Mouse (Mus musculus) C2C12 (cell line): ENCODE data around the gene Mcm10. TPM values are rescaled to one million over a fixed set of nuclear protein-coding genes. Genes with fewer than 3 reads are reported as not detected.

Source experiments
- H3K27me3 ChIP-seq: one replicate; pipeline ENCODE4 v1.6.1; 2011; ENCODE audit not compliant: control insufficient read depth, insufficient read depth, insufficient read length
- H3K36me3 ChIP-seq: one replicate; pipeline ENCODE4 v1.6.1; 2011; ENCODE audit not compliant: control insufficient read depth, insufficient read depth
- H3K4me3 ChIP-seq: one replicate; pipeline ENCODE4 v1.5.1; 2011; ENCODE audit warnings: mild to moderate bottlenecking, control low read depth; ENCODE audit not compliant: poor library complexity, insufficient read depth, severe bottlenecking
- H3K79me2 ChIP-seq: one replicate; pipeline ENCODE4 v1.6.1; 2011; ENCODE audit not compliant: control insufficient read depth, insufficient read depth
- H3K79me3 ChIP-seq: one replicate; pipeline ENCODE4 v1.6.1; 2011; ENCODE audit warnings: low read depth, control low read depth
- H3ac ChIP-seq: one replicate; pipeline ENCODE3; 2011; ENCODE audit warnings: low read depth; ENCODE audit not compliant: control insufficient read depth, insufficient read length
- CEBPB ChIP-seq: IDR thresholded peaks from one replicate; pipeline ENCODE4 v1.6.1; 2011; ENCODE audit warnings: low read depth, mild to moderate bottlenecking, control low read depth, moderate library complexity
- CTCF ChIP-seq: IDR thresholded peaks from one replicate; pipeline ENCODE4 v1.5.1; 2011; ENCODE audit not compliant: control insufficient read depth, insufficient read depth, insufficient read length
- FOSL1 ChIP-seq: IDR thresholded peaks from one replicate; pipeline ENCODE4 v1.8.0; 2011; ENCODE audit warnings: mild to moderate bottlenecking, low read length; ENCODE audit not compliant: poor library complexity, insufficient read depth, severe bottlenecking
- MAX ChIP-seq: IDR thresholded peaks from one replicate; pipeline ENCODE4 v1.6.1; 2011; ENCODE audit warnings: mild to moderate bottlenecking, control low read depth
- MYOD1 ChIP-seq: IDR thresholded peaks from one replicate; pipeline ENCODE4 v1.6.1; 2011; ENCODE audit warnings: low read depth; ENCODE audit not compliant: control insufficient read depth, insufficient read length
- MYOG ChIP-seq: IDR thresholded peaks from one replicate; pipeline ENCODE4 v1.6.1; 2011; ENCODE audit not compliant: control insufficient read depth, insufficient read length; ENCODE audit errors: extremely low read depth
- USF1 ChIP-seq: IDR thresholded peaks from one replicate; pipeline ENCODE4 v1.6.1; 2011; ENCODE audit warnings: low read depth, mild to moderate bottlenecking, control low read depth, moderate library complexity
- polyA plus RNA-seq: library from polyadenylated mRNA; unstranded; fragments of >200 nt; fragmentation: generic; extraction: Trizol; gene quantifications from one replicate; pipeline ENCODE4 v1.2.1, GENCODE M21; 2012; ENCODE audit warnings: missing spikeins

Gene Mcm10
- polyA plus RNA-seq, 1 experiment: 27.0 TPM

- no peak for TF ChIP-seq CEBPB
- no peak for TF ChIP-seq CTCF
- TF ChIP-seq MYOG: no peak
- no peak for TF ChIP-seq USF1
- no peak for TF ChIP-seq MAX
- no peak for TF ChIP-seq MYOD1
- TF ChIP-seq FOSL1: no peak
- H3ac ChIP-seq: no peak overlapping the region
- no peaks in the 10 kb centered on the region for H3K79me2 ChIP-seq
- no peak overlapping the region for H3K4me3 ChIP-seq
- H3K27me3 ChIP-seq: no peaks in the 10 kb centered on the region
- no peaks in the 10 kb centered on the region for H3K36me3 ChIP-seq
- no peaks in the 10 kb centered on the region for H3K79me3 ChIP-seq
Measured at GRCm38 (mm10) chr2:4940861-4941260, 71.7 kb downstream of the Mcm10 start.

Other genes with a start within 250 kb of the Mcm10 start
- 27.4 TPM for gene Sephs1, start 131.2 kb downstream of the Mcm10 start, polyA plus RNA-seq
- 5.9 TPM for gene Phyh, start 93.8 kb downstream of the Mcm10 start, polyA plus RNA-seq
- 0.07 TPM for gene Ucma, start 36.7 kb downstream of the Mcm10 start, polyA plus RNA-seq
- 7.4 TPM for gene Optn, start 51.3 kb upstream of the Mcm10 start, polyA plus RNA-seq
- gene Ccdc3, start 125.0 kb upstream of the Mcm10 start, polyA plus RNA-seq: 0.19 TPM